Mouse (Mus musculus): Measurements from ENCODE around the gene Rps6kl1. TPM values are rescaled to one million over a fixed set of nuclear protein-coding genes. Genes with fewer than 3 reads are reported as not detected.
A peak's percentile ranks its signal among the peaks of the same experiment; 100 is the strongest.

Rps6kl1 gene
- polyA plus RNA-seq, 1 experiment, result not detected

GRCm38 (mm10) chr12:85112550-85113251 is 38.4 kb downstream of the Rps6kl1 start:
- H3K4me3 ChIP-seq (ENCODE audit: insufficient read depth, low read length), result no peak overlapping the region
- H3K27ac ChIP-seq (ENCODE audit: insufficient read depth, low read depth, low read length), result no peak overlapping the region
- peaks cover 36% of the 10 kb centered on the region for H3K4me1 ChIP-seq (ENCODE audit: control insufficient read depth, insufficient read depth, low read length)
- no peak for TF ChIP-seq POLR2A (IDR thresholded peaks at IDR 0.05; ENCODE audit: borderline replicate concordance, low read depth, low read length)
- no peak for TF ChIP-seq CTCF (IDR thresholded peaks at IDR 0.05; ENCODE audit: low read depth, low read length)

- peaks cover 36% of the 10 kb centered on the region for H3K4me1 ChIP-seq (ENCODE audit: control insufficient read depth, insufficient read depth, low read length)
- TF ChIP-seq CTCF (IDR thresholded peaks at IDR 0.05; ENCODE audit: low read depth, low read length), result no peak
- no peak for TF ChIP-seq POLR2A (IDR thresholded peaks at IDR 0.05; ENCODE audit: borderline replicate concordance, low read depth, low read length)
- peak within 1 kb of the TSS; percentile 96 for H3K4me3 ChIP-seq (ENCODE audit: insufficient read depth, low read length)
- H3K27ac ChIP-seq (ENCODE audit: insufficient read depth, low read depth, low read length), result peak within 1 kb of the TSS; percentile 78
Measured at GRCm38 (mm10) chr12:85110698-85111592, 40.1 kb downstream of the Rps6kl1 start, which contains the start of the genes Prox2 and Dlst. Gene Prox2, minus strand, starts transcription at chr12:85110759. Gene Dlst, plus strand, starts transcription at chr12:85110833.

GRCm38 (mm10) chr12:85110011-85110697 is 40.9 kb downstream of the Rps6kl1 start:
- TF ChIP-seq CTCF (IDR thresholded peaks at IDR 0.05; ENCODE audit: low read depth, low read length), result no peak
- no peak for TF ChIP-seq POLR2A (IDR thresholded peaks at IDR 0.05; ENCODE audit: borderline replicate concordance, low read depth, low read length)
- H3K27ac ChIP-seq (ENCODE audit: insufficient read depth, low read depth, low read length), result peak overlapping the region; percentile 64
- peak overlapping the region; percentile 96 for H3K4me3 ChIP-seq (ENCODE audit: insufficient read depth, low read length)
- peaks cover 36% of the 10 kb centered on the region for H3K4me1 ChIP-seq (ENCODE audit: control insufficient read depth, insufficient read depth, low read length)

GRCm38 (mm10) chr12:85109426-85109825 is 41.6 kb downstream of the Rps6kl1 start:
- no peak overlapping the region for H3K27ac ChIP-seq (ENCODE audit: insufficient read depth, low read depth, low read length)
- peaks cover 36% of the 10 kb centered on the region for H3K4me1 ChIP-seq (ENCODE audit: control insufficient read depth, insufficient read depth, low read length)
- no peak overlapping the region for H3K4me3 ChIP-seq (ENCODE audit: insufficient read depth, low read length)
- TF ChIP-seq CTCF (IDR thresholded peaks at IDR 0.05; ENCODE audit: low read depth, low read length) (no peak), POLR2A (IDR thresholded peaks at IDR 0.05; ENCODE audit: borderline replicate concordance, low read depth, low read length) (no peak)

GRCm38 (mm10) chr12:85108643-85109042 is 42.4 kb downstream of the Rps6kl1 start:
- H3K27ac ChIP-seq (ENCODE audit: insufficient read depth, low read depth, low read length), result peak overlapping the region; percentile 45
- no peak for TF ChIP-seq CTCF (IDR thresholded peaks at IDR 0.05; ENCODE audit: low read depth, low read length)
- no peak for TF ChIP-seq POLR2A (IDR thresholded peaks at IDR 0.05; ENCODE audit: borderline replicate concordance, low read depth, low read length)
- peaks cover 36% of the 10 kb centered on the region for H3K4me1 ChIP-seq (ENCODE audit: control insufficient read depth, insufficient read depth, low read length)
- no peak overlapping the region for H3K4me3 ChIP-seq (ENCODE audit: insufficient read depth, low read length)

GRCm38 (mm10) chr12:85106292-85106691 is 44.8 kb downstream of the Rps6kl1 start:
- no peak overlapping the region for H3K4me3 ChIP-seq (ENCODE audit: insufficient read depth, low read length)
- TF ChIP-seq CTCF (IDR thresholded peaks at IDR 0.05; ENCODE audit: low read depth, low read length) (no peak), POLR2A (IDR thresholded peaks at IDR 0.05; ENCODE audit: borderline replicate concordance, low read depth, low read length) (no peak)
- peaks cover 19% of the 10 kb centered on the region for H3K4me1 ChIP-seq (ENCODE audit: control insufficient read depth, insufficient read depth, low read length)
- no peak overlapping the region for H3K27ac ChIP-seq (ENCODE audit: insufficient read depth, low read depth, low read length)

- Histone ChIP-seq H3K4me3 (ENCODE audit: insufficient read depth, low read length) (no peak overlapping the region), H3K27ac (ENCODE audit: insufficient read depth, low read depth, low read length) (no peak overlapping the region), H3K4me1 (ENCODE audit: control insufficient read depth, insufficient read depth, low read length) (peaks cover 17% of the 10 kb centered on the region)
- TF ChIP-seq CTCF (IDR thresholded peaks at IDR 0.05; ENCODE audit: low read depth, low read length) (no peak), POLR2A (IDR thresholded peaks at IDR 0.05; ENCODE audit: borderline replicate concordance, low read depth, low read length) (no peak)
Measured at GRCm38 (mm10) chr12:85104789-85105188, 46.3 kb downstream of the Rps6kl1 start.

GRCm38 (mm10) chr12:85103096-85103495 is 48.0 kb downstream of the Rps6kl1 start:
- H3K27ac ChIP-seq (ENCODE audit: insufficient read depth, low read depth, low read length), result no peak overlapping the region
- TF ChIP-seq CTCF (IDR thresholded peaks at IDR 0.05; ENCODE audit: low read depth, low read length) (no peak), POLR2A (IDR thresholded peaks at IDR 0.05; ENCODE audit: borderline replicate concordance, low read depth, low read length) (no peak)
- H3K4me3 ChIP-seq (ENCODE audit: insufficient read depth, low read length), result no peak overlapping the region
- peaks cover 3% of the 10 kb centered on the region for H3K4me1 ChIP-seq (ENCODE audit: control insufficient read depth, insufficient read depth, low read length)

- H3K4me1 ChIP-seq (ENCODE audit: control insufficient read depth, insufficient read depth, low read length), result no peaks in the 10 kb centered on the region
- TF ChIP-seq POLR2A (IDR thresholded peaks at IDR 0.05; ENCODE audit: borderline replicate concordance, low read depth, low read length) (no peak), CTCF (IDR thresholded peaks at IDR 0.05; ENCODE audit: low read depth, low read length) (no peak)
- H3K4me3 ChIP-seq (ENCODE audit: insufficient read depth, low read length), result no peak overlapping the region
- no peak overlapping the region for H3K27ac ChIP-seq (ENCODE audit: insufficient read depth, low read depth, low read length)
Measured at GRCm38 (mm10) chr12:85101521-85102106, 49.5 kb downstream of the Rps6kl1 start.

All from bone marrow macrophage, adult 2 months (primary cell).